Mouse (Mus musculus) CD8-positive naive resting alpha-beta T cell, adult 2 months (primary cell): ENCODE measurements around the gene Mbip.

ENCODE experiments used
- DNase-seq, 2 experiments: peaks; one replicate each; pipeline ENCODE4 v3.0.0; 2022; ENCODE audit warnings: low read depth in 2 of 2, low spot score in 2 of 2

Mbip gene

DNA sequence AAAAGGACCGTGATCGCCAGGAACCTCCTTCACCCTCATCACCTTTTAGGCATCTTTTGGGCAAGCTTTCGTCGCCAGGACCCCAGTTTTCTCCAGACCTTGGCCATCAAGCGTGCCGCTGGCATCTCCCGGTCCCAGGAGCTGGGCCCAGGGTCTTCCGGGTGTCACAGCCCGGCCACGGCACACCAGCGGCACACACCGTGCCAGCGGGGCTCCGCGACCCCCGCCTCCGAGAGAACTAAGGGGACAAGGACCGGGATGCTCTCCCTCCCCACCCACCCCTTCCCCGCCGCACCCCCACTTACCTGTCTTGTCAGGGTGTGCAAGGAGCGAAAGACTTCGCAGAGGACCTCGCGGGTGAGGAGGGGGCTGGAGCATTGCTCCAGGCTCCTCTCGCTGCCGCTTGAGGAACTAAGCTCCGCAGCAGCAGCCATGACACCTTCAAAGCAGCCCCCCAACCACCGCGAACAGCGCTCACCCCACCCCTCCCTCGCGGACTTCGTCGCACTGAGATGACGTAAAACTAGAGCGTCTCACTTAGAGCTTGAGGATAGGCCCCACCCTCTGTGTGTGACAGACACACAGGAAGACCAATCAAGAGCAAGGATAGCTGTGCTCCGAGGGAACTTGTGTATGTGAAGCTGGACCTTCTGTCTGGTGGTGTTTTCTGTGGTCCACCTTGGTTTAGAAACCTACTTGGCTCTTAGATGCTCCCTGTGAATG is at the start of gene Mbip:
Mbip (minus strand) TSS at position 528 of the 723 bp plus-strand sequence.
- DNase-seq = peak; percentile 96 to 98

DNA sequence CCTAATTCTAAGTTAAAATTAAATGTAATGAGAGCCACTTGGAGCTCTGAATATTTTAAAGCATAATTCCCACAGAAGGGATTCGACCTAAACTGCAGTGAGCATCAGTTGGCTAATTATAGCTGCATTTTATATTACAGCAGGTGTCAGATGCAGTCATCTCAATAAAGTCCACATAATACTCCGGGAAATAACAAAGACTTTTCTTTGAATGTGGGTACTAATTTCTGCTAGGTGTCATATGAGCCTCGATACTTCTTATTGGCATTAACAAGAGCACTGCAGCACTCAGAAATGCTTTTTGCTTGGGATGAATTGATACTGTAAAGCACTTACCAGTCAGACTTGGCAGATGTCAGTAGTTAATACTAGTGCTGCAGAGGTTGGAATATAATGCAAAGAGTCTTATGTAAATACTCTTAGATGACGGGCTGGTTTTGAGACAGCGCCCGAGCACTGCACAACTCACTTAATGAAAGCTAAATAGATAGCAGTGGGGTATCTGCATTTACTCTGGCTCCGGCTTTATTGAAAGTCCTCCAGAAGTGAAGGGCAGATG is 42.0 kb upstream of the Mbip start:
- no peak for DNase-seq

DNA sequence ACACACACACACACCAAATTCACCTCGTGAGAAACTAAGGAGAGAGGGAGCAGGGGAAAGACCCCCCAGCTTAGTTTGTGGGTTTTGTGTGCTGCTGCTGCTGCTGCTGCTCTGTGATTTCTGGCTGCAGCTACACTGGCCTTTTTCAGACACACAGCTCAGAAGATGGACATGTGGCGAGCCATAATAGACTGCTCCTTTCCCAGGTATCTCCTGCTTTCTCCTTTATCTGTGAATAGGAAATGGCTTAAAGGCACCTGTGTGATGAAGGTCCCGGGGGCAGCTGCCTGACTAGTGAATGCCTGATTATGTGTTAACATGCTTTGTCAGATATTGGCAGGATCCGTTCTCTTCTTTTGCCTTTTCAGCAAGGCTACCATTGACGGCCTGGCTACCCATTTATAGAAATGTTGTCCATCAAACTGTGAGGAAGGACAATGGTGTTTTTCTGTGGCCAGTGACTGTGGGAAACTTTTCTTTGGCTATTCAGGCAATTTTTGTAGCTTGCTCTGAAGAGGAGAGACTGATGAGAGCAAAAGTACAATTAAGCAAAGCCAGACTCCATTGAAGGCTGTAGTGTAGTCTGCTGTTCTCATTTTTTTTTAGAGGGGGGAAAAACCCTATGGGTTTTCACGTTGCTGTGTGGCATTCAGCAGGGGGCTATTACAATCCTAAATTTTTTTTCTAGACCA is 41.4 kb upstream of the Mbip start:
- DNase-seq = no peak

DNA sequence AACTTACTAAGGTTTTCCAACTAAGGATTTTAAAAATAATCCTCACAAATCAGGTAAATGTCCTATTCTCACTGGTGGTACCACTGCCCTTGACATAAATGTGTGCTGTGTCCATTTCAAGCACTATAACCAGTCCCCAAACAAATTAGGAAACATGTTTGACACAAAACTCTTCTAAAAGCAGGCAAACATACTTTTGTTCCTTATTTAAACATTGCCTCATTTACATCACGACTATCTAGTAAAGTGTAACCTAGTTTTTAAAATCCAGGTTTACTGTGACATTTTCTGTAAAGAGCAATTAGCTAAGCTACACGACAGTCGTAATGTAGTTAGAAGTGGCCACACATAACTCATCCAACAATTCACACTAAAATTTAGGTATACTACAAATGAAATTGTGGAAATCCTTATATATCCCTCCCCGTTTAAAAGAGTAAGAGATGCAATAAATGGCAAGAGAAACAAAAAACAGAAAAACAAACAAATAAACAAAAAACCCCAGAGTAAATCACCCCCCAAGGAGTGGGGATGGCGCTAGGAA is 851 bp downstream of the Mbip start:
- no peak for DNase-seq

DNA sequence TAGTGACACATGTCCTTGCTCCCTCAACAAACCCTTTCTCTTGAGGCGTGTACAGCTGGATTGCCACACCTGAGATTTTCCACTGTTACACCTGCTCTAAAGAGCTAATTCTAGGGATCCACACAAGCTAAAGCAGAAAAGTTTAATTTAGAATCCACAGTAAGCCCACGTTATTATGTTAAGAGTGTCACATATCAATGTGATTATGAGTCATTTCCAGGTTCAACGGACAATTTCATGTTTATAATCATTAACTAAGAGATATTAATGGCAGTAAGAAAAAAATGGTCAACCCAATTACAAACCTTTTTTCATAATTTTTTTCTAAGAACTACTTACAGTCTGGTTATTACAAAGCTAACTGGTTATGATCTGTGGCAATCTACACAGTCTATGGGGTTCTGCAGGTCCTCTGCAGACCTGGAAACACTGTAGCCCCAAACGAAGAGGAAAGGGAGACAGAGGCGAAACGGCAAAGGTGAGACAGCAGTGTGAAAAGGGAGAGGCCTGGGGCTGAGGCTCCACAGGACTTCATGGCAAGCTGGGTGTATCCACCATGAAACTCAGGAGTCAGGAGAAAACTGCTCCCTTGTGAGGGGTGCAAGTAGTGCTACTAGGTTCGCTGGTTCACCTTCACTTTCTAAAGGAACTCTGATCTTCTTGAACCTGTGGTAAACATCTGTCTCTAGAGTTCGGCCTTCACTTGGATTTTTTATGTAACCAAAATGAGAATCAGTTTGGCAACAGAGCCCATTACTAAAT is 6.2 kb downstream of the Mbip start:
- no peak for DNase-seq

DNA sequence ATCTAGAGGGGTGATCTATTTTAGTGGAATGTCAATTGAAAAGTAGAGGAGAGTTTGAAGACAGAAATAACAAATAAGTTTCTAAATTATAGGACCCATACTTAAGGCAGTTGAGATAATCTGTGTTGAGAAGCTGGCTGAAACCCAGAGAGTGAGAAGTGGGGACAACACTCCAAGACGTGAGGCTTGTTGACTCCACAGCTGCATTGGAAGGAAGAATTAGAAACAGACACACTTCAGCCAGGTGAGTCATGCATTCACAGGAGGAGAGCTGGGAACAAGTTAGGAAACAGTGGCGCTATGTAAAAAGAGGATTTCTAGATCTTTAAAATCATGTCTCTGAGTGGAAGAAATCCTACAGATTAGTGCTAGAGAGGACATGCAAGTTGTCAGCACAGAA is 12.2 kb downstream of the Mbip start:
- no peak for DNase-seq

DNA sequence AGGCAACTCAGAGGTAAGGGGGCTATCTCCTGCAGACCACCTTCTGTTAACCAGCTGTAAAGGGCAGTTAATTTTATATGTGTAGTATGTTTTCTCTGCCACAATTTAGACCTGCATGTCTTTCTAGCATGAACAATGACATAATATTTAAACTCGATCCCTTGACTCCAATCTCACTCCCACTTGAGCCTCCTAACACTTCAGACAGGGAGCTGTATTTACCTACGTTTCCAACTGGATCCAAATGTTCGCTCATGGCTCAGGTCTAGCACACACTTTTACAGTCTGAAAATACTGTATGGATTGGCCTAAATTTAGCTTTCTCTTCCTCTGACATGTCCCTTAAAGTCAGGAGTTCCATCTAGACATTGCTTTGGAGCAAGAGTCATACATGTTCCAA is 13.2 kb downstream of the Mbip start:
- no peak for DNase-seq

DNA sequence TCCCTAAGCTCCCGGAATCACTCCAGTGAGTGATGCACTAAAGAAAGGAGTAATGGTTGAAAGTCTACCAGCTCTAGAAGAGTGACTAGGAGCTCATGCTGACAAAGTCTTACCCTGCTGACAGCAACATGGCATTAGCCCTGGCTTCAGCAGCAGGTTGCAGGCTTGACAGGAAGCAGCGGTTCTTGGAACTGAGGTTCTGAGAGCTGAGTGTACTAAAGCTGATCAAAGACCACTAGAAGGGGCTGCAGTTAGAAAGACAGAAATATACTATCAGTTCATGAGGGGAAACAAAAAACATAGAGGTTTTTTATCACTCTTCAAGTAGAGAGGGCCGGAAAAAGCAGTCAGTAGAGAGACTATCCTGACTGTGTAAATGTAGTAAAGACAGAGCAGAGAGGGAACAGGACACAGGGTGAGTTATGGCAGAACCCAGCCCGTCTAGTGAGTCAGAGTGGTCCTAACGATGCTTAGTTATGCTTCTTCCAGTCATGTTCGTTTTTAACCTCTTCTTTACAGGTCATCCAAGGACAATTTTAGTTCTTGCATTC is 18.2 kb downstream of the Mbip start:
- no peak for DNase-seq

DNA sequence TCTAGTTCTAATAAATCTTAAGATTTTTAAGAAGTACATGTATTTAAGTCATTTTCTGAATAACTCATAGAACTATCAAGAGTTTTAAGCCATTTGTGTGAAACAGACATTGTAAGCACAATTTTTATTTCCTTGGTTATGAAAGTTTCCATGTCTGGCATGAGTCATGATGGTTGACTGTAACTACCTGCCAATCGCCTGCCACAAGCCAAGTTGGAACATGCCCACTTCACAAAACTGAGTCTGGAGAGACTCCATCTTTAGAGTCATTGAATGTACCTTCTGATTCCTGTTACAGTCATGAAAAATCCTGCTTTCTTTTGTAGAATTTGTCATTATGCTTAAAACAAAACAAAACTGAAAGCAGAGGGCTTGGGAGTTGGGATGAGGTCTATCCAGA is 19.8 kb downstream of the Mbip start:
- no peak for DNase-seq

DNA sequence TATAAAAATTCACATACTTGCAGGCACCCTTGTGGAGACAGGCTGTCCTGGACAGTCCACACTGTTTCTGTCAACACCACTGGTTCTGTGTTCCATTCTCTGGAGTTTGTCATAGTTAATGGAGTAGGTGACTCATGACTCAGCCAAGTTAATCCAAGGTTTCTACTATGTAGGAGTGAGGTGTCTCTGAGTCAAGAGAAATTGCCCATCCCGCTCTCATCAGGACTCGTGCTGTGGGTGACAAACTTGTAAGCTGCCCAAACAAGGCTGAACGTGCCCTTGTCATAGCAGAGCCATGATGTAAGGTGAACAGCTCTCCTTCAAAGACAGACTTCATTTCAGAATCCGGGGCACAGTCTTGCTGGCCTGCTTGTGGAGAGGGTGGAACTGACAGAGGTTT is 26.8 kb downstream of the Mbip start:
- DNase-seq = no peak

DNA sequence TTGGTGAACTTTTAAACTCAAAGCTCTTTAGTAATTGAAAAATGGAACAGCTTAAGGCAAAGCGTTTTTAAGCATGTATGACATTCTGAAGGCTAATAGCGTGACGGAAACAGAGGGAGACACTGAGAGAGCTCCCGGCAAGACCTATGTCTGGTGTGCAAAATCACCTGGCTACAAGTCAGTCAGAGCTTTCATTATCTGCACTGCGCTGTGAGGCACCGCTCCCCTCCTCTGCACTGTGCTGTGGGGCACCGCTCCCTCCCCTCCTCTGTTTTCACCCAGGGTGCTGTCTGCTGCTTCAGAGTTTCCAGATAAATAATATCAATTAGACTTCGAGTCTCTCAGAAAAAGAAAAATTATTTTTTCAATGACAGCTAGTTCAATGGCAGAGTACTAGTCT is 27.6 kb downstream of the Mbip start:
- no peak for DNase-seq

DNA sequence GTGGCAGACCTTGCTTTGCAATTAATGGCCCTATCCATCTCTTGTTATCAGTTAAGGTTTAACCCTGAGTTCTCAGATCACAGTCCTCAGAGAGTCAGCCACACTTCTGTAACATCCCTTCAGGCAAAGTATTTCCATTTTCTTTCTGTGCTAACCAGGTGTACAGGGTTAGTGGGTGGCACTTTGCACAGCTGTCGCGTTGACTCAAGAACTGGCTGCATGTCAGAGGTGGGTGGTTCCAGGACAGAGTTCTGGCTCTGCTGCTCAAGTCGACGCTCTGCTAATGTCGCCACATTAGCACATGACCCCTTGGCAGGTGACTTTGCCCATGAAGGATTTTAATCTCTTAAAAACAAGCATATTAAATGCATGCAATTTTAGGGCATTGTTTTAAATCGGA is 39.9 kb downstream of the Mbip start:
- no peak for DNase-seq

DNA sequence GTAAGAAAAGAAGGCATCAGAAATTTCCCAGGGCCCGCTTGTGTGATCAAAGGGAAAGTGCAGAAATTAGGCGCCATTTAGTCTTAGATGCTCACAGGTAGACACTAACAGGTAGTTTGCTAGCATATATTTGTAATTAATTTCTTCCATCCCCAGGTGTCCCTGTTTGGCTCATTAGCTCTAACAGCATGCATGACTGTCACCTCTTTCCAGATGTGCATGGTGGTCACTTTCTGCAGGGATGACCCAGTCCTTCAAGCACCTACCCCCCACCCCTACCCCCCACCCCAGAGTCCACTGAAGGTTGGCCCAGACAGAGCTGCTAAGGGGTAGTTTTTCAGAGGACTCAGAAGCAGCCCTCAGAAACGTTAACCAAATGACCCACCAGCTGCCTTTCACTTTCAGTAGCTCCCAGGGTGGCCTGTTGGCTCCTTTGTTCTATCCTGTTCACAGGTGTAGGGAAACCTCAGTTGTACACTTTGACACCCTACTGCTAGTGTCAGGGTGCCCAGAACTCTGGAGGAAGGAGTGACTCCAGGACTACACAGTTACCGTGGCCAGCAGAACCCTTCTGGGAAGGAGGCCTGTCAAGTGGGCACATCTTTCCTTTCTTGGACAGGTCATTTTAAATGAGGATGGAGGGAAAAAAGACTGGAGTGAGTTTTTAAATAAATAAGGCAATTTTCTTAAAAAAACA is 43.2 kb downstream of the Mbip start:
- no peak for DNase-seq

DNA sequence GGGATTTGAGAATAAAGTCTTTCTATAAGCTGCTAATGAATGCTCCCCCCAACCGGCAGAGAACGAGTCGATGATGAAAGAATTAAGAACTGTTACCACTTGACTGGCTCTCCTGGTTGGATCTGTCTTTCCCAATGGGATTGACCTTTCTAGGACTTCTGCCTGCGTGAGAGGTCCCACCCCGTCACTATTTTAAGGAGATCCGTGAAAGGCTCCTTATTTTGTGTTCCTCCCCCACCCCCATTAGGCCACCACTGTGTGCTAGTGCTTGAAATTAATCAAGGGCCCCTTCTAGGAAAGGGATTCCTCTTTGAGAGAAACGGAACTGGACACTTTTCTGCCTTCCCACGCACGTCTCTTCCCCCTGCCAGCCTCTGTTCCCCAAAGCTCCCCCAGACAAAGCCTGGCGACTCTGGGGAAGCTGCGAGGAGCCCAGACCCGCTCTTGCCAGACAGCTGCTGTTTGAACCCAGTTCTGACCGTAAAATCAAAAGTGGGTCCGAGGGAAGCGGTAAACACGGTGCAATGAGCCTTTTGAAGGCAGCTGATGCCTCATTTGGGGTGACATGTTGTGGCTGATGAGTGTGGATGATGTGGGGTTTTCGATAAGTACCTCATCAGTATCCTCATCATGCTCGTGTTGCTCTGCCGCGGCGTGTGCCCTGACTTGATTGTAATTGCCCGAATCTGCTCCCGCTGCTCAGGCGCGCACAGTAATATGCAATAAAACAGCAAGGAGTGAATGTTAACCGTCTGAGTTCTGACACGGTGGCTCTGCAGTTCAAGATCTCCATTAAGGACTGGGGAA is 44.0 kb downstream of the Mbip start:
- DNase-seq = no peak

DNA sequence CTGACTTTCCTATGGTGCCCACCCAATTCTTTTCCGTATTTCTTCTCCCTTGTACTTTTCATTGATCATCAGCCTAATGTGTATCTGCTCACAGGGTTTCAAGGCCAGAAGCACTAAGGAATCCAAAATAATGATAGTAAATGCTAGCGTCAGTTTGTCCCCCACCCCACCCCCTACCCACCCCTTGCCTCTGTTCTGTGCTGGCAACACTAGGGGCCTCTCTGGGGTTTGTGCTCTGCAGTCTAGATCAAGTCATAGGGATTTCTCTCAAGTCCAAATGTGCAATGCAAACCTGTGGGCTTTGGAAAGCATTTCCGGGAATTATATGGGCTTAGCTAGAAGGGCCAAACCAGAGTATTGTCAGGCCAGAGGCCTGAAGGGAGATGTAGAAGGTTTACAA is 46.1 kb downstream of the Mbip start:
- DNase-seq = no peak

DNA sequence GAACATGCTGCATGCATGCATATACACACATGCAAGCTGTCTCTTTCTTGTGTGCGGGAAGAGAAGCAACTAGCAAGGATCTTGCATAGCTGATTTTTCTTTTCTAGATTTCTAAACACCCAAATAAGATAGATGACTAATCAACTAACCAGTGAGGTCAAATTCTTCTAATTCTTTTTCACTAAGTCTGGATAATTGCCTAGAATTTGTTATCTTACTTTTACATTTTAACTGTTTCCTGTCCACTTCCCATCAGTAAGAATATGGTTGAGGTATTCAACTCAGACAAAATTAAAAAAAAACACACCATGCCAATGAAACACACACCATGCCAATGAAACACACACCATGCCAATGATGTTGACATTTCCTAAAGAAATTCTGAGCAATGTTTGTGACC is 46.8 kb downstream of the Mbip start:
- no peak for DNase-seq

DNA sequence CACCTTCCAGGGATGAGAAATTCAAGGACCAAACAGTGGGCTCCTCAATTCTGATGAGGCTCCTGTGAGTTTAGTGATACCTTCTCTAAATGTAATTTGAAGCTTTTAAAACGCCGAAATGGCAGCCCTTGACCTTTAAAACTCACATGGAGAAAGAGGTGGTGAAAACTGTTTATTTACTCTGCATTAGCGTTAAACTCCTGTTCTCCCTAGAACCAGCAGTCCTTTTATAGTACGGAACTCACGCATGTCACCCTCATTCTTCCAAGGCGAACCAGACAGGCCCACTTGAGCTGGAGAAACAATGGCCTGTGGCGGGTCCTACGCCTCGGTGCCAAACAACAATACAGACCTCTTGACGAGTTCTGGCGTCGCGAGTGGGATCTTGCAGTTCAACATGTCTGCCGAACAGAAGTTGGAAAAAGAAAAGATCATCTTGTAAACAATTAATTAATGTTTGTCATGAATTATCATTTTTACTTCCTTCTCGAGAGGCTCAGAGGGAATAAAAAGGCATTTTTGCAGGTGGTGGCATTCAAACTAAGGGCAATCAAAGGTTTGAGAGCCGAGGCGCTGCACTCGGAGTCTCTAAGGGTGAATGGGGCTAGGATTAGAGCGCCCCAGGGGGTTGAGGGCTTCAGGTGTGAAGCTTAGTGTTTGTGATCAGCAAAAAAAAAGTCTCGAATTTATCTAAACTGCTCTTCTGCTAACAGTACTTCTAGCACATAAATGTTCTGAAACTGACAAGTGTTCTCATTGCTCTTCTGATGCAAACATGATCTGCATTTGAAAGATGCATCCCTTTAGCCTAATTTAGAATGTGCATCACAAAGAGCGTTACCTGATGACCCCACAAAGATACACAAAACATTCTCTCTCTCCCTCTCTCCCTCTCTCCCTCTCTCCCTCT is 47.5 kb downstream of the Mbip start:
- no peak for DNase-seq

DNA sequence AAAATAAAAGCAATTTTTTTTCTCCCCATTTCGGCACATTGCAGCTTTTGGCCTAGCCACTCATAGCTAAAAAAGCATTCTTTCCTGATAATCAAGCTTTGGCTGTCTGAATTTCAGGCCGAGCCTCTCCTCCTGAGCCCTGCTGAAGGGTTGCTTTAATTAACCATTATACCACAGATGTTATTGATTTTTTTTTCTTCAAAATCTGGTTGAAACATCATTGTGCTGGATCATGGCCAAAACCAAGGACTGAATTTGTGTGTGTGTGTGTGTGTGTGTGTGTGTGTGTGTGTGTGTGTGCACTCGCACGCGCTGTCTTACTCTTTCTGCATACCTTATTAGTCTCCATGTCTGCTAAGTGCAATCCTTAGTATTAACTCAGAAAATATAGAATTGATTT is 48.6 kb downstream of the Mbip start:
- DNase-seq = no peak

DNA sequence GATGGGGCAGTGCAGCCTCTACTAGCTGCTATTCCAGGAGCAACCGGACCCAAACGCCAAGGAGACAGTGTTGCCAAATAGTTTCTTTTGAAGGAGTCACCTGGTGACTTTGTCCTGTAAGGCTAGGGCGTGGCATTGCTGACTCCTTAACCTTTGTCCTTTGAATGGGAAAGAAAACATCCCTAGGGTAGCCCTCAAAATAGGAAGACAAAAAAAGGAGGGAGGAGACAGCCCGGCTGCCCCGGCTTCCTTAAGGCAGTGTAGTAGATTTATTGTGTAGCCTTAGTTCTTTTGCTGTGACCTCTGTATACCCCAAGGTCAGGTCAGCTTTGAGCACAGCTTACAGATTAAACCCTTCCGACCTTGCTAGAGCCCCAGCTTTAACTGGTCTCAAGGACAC is 49.2 kb downstream of the Mbip start:
- no peak for DNase-seq
